Mouse (Mus musculus): ENCODE results near the gene Crip1. TPM values are rescaled to one million over a fixed set of nuclear protein-coding genes. Genes with fewer than 3 reads are reported as not detected.

Gene Crip1
- total and polyA plus RNA-seq, 3 experiments: 31.5 to 897 (median 143) TPM

DNA sequence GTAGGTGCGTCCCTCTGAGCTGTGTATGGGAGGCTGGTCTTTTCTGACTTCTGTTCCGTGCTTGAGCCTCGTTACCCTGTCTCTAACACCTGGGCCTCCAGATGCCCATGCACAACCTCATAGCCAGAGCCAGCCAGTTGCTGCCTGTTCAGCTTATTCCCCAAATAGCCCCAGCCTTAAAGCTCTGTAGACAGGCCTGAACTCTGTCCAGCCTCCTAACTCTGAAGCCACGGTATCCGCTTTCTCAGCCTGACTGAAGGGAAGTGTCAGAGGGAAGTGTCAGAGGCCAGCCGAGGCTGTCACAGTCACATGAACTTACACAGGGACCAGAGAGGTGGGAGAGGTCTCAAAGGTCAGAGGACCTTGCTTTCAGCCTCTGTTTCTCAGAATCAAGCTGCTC lies 21.4 kb upstream of the Crip1 start:
- no peaks in the 10 kb centered on the region for H3K27me3 ChIP-seq (ENCODE audit: insufficient read depth, low read length)
- DNase-seq (ENCODE audit: low spot score): no peak
- H3K9me3 ChIP-seq (replicated peaks): no peaks in the 10 kb centered on the region
- no peak for ATAC-seq (ENCODE audit: extremely low read depth, insufficient number of reproducible peaks, low FRiP score, poor library complexity, severe bottlenecking)
- peaks cover 13% of the 10 kb centered on the region for H3K4me1 ChIP-seq (ENCODE audit: insufficient read depth, low read depth, low read length)
- no peak overlapping the region for H3K4me3 ChIP-seq (ENCODE audit: low read depth, low read length)
- TF ChIP-seq GATA2 (IDR thresholded peaks at IDR 0.05; ENCODE audit: borderline replicate concordance, low read depth, low read length) (no peak), GATA1 (IDR thresholded peaks at IDR 0.05; ENCODE audit: borderline replicate concordance, low read length) (no peak), POLR2AphosphoS5 (IDR thresholded peaks at IDR 0.05; ENCODE audit: insufficient replicate concordance, low read depth, low read length) (no peak), TAL1 (conservative IDR thresholded peaks at IDR 0.05; ENCODE audit: low read depth, low read length) (no peak), CTCF (IDR thresholded peaks at IDR 0.05; ENCODE audit: low read depth, low read length) (no peak)
- H3K36me3 ChIP-seq (replicated peaks): peaks cover 100% of the 10 kb centered on the region

DNA sequence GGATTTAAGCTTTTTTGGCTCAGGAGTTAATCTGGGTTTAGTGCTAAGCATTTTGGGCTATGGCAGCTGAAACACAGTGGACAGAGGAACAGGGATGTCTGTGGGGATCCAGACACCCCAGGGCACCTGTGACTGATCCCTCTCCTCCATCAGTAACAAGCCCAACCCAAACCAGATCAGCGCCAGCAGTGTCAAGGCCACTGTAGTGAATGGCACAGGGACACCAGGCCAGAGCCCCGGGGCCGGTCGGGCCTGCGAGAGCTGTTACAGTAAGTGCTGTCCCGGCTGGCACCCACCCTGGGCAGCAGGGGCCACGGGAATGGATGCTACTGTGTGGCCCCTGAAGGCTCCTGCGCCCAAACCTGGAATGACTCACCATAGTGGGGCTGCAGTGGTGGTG lies 15.4 kb upstream of the Crip1 start:
- ATAC-seq (ENCODE audit: extremely low read depth, insufficient number of reproducible peaks, low FRiP score, poor library complexity, severe bottlenecking): no peak
- H3K4me3 ChIP-seq (ENCODE audit: low read depth, low read length): no peak overlapping the region
- no peaks in the 10 kb centered on the region for H3K9me3 ChIP-seq (replicated peaks)
- H3K36me3 ChIP-seq (replicated peaks): peaks cover 100% of the 10 kb centered on the region
- no peak for TF ChIP-seq POLR2AphosphoS5 (IDR thresholded peaks at IDR 0.05; ENCODE audit: insufficient replicate concordance, low read depth, low read length)
- no peak for TF ChIP-seq GATA2 (IDR thresholded peaks at IDR 0.05; ENCODE audit: borderline replicate concordance, low read depth, low read length)
- TF ChIP-seq CTCF (IDR thresholded peaks at IDR 0.05; ENCODE audit: low read depth, low read length): no peak
- no peak for TF ChIP-seq GATA1 (IDR thresholded peaks at IDR 0.05; ENCODE audit: borderline replicate concordance, low read length)
- TF ChIP-seq TAL1 (conservative IDR thresholded peaks at IDR 0.05; ENCODE audit: low read depth, low read length): no peak
- no peak for DNase-seq (ENCODE audit: low spot score)
- H3K27me3 ChIP-seq (ENCODE audit: insufficient read depth, low read length): no peaks in the 10 kb centered on the region
- H3K4me1 ChIP-seq (ENCODE audit: insufficient read depth, low read depth, low read length): peaks cover 13% of the 10 kb centered on the region

DNA sequence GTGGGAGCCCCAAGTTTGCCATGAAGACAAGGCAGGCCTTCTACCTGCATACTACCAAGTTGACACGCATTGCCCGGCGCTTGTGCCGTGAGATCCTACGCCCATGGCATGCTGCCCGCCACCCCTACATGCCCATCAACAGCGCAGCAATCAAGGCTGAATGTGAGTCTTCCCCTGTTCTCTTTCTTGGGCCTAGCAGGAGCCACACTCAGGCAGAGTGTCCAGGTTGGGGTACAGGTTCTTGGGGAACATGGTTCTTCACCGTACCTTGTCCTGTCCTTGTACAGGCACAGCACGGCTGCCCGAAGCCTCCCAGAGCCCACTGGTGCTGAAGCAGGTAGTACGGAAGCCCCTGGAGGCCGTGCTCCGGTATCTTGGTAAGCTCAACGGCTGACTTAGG lies 14.5 kb upstream of the Crip1 start:
- TF ChIP-seq GATA1 (IDR thresholded peaks at IDR 0.05; ENCODE audit: borderline replicate concordance, low read length) (no peak), POLR2AphosphoS5 (IDR thresholded peaks at IDR 0.05; ENCODE audit: insufficient replicate concordance, low read depth, low read length) (no peak), GATA2 (IDR thresholded peaks at IDR 0.05; ENCODE audit: borderline replicate concordance, low read depth, low read length) (no peak), TAL1 (conservative IDR thresholded peaks at IDR 0.05; ENCODE audit: low read depth, low read length) (no peak), CTCF (IDR thresholded peaks at IDR 0.05; ENCODE audit: low read depth, low read length) (no peak)
- H3K4me1 ChIP-seq (ENCODE audit: insufficient read depth, low read depth, low read length): peaks cover 15% of the 10 kb centered on the region
- H3K4me3 ChIP-seq (ENCODE audit: low read depth, low read length): no peak overlapping the region
- H3K27me3 ChIP-seq (ENCODE audit: insufficient read depth, low read length): no peaks in the 10 kb centered on the region
- ATAC-seq (ENCODE audit: extremely low read depth, insufficient number of reproducible peaks, low FRiP score, poor library complexity, severe bottlenecking) (no peak), DNase-seq (ENCODE audit: low spot score) (no peak)
- H3K9me3 ChIP-seq (replicated peaks): no peaks in the 10 kb centered on the region
- peaks cover 100% of the 10 kb centered on the region for H3K36me3 ChIP-seq (replicated peaks)

DNA sequence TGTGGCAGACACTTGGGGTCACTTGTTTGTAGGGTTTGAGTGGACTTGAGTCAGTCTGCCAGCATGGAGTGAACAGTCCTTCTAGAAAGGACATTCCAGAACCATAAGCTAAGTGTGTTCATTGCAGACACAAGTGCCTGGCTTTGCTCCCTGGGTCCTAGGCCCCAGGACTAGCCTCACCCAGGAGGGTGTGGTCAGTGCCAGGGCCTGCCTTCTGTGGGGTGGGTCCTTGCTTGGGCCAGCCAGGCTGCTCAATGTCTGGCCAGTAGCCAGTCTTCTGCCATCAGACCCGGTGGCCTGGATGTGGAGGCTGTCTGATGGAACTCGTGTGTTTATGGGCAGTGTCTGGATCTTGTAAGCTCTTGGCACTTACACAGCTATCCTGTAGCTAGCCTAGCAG lies 13.5 kb upstream of the Crip1 start:
- Histone ChIP-seq H3K36me3 (replicated peaks) (peaks cover 100% of the 10 kb centered on the region), H3K4me1 (ENCODE audit: insufficient read depth, low read depth, low read length) (peaks cover 20% of the 10 kb centered on the region), H3K4me3 (ENCODE audit: low read depth, low read length) (no peak overlapping the region), H3K27me3 (ENCODE audit: insufficient read depth, low read length) (no peaks in the 10 kb centered on the region), H3K9me3 (replicated peaks) (no peaks in the 10 kb centered on the region)
- no peak for ATAC-seq (ENCODE audit: extremely low read depth, insufficient number of reproducible peaks, low FRiP score, poor library complexity, severe bottlenecking)
- no peak for TF ChIP-seq TAL1 (conservative IDR thresholded peaks at IDR 0.05; ENCODE audit: low read depth, low read length)
- no peak for TF ChIP-seq CTCF (IDR thresholded peaks at IDR 0.05; ENCODE audit: low read depth, low read length)
- TF ChIP-seq GATA2 (IDR thresholded peaks at IDR 0.05; ENCODE audit: borderline replicate concordance, low read depth, low read length): no peak
- DNase-seq (ENCODE audit: low spot score): no peak

DNA sequence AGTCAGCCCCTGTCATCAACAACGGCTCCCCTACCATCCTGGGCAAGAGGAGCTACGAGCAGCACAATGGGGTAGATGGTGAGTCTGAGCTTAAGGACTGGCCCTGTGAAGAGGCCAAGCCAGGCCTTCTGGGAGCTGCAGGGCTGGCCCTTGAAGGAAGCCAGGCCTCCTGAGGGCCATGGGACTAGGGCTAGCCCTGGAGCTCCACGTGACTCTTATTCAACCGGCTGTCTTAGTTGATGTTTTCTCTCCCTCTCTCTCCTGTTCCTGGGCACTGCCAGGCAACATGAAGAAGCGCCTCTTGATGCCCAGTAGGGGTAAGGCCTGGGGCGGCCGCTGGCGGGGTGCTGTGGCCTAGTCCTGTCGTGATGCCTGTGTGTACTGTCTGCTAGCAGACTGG lies 12.9 kb upstream of the Crip1 start:
- TF ChIP-seq CTCF (IDR thresholded peaks at IDR 0.05; ENCODE audit: low read depth, low read length): no peak
- TF ChIP-seq GATA1 (IDR thresholded peaks at IDR 0.05; ENCODE audit: borderline replicate concordance, low read length): no peak
- no peak for TF ChIP-seq GATA2 (IDR thresholded peaks at IDR 0.05; ENCODE audit: borderline replicate concordance, low read depth, low read length)
- no peak for TF ChIP-seq POLR2AphosphoS5 (IDR thresholded peaks at IDR 0.05; ENCODE audit: insufficient replicate concordance, low read depth, low read length)
- TF ChIP-seq TAL1 (conservative IDR thresholded peaks at IDR 0.05; ENCODE audit: low read depth, low read length): no peak
- DNase-seq (ENCODE audit: low spot score): no peak
- Histone ChIP-seq H3K4me3 (ENCODE audit: low read depth, low read length) (no peak overlapping the region), H3K4me1 (ENCODE audit: insufficient read depth, low read depth, low read length) (peaks cover 22% of the 10 kb centered on the region), H3K27me3 (ENCODE audit: insufficient read depth, low read length) (no peaks in the 10 kb centered on the region), H3K9me3 (replicated peaks) (no peaks in the 10 kb centered on the region), H3K36me3 (replicated peaks) (peaks cover 100% of the 10 kb centered on the region)
- no peak for ATAC-seq (ENCODE audit: extremely low read depth, insufficient number of reproducible peaks, low FRiP score, poor library complexity, severe bottlenecking)

DNA sequence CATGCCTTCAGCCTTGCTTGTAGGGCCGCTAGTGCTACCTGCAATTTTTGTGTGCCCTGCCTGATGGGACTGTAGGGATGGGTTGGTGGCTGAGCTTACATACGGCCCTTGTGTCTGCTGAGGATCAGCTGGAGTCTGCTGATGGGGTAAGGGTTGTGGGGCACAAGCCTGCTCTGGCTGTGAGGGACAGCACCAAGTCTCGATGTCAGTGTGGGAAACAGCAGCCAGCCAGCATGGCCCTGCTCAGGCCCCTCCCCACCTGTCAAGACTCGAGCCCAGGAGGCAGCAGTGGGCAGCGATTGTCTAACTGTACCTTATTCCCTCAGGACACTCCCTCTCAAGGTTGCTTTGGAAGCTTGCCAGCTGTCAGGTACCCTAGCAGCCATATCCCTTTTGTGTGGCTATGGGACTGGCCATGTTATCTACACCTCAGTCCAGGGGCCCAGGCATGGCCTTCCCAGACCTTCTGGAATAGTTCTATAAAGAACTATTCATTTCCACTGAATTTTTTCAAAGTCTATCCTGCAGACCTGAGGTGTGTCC lies 12.2 kb upstream of the Crip1 start:
- no peak for DNase-seq (ENCODE audit: low spot score)
- Histone ChIP-seq H3K9me3 (replicated peaks) (no peaks in the 10 kb centered on the region), H3K4me1 (ENCODE audit: insufficient read depth, low read depth, low read length) (peaks cover 25% of the 10 kb centered on the region), H3K36me3 (replicated peaks) (peaks cover 100% of the 10 kb centered on the region), H3K4me3 (ENCODE audit: low read depth, low read length) (no peak overlapping the region), H3K27me3 (ENCODE audit: insufficient read depth, low read length) (no peaks in the 10 kb centered on the region)
- ATAC-seq (ENCODE audit: extremely low read depth, insufficient number of reproducible peaks, low FRiP score, poor library complexity, severe bottlenecking): no peak
- TF ChIP-seq TAL1 (conservative IDR thresholded peaks at IDR 0.05; ENCODE audit: low read depth, low read length): no peak
- TF ChIP-seq POLR2AphosphoS5 (IDR thresholded peaks at IDR 0.05; ENCODE audit: insufficient replicate concordance, low read depth, low read length): no peak
- no peak for TF ChIP-seq GATA1 (IDR thresholded peaks at IDR 0.05; ENCODE audit: borderline replicate concordance, low read length)
